Mouse (Mus musculus) gastrocnemius, postnatal 14 days (tissue): ENCODE measurements around the gene Alpi. TPM values are rescaled to one million over a fixed set of nuclear protein-coding genes. Genes with fewer than 3 reads are reported as not detected.

ENCODE experiments used
- DNase-seq: peaks from one replicate; pipeline ENCODE4 v3.0.0; 2021; ENCODE audit warnings: mixed read lengths
- intact Hi-C: fragments of 180-260 bp; cut with DNase I; formaldehyde crosslinking; loops from one replicate; pipeline ENCODE4 v1.15.1; 2025; ENCODE audit warnings: low total_unique reads
- long read RNA-seq, 2 experiments: library from polyadenylated mRNA; stranded (forward); transcript quantifications; one replicate each; pipeline ENCODE4 v2.0.0; 2021
- total RNA-seq, 2 experiments: library from RNA; stranded (reverse); gene quantifications; 2 replicates each; pipeline ENCODE4 v1.2.3; 2021

Alpi gene
- not detected for total RNA-seq
- long read RNA-seq, experiment 1: 0 reads
- long read RNA-seq, experiment 2: 0 reads

GRCm38 (mm10) chr1:87101411-87101810 lies at the start of gene Alpi:
TSS of gene Alpi (minus strand) at chr1:87101606.
- no peak for DNase-seq
- intact Hi-C loops: loop anchor here (2.0 kb wide), 1 partner anchor 83 kb away; no protein-coding TSS in a partner anchor

- intact Hi-C loops: no loop called here
- DNase-seq: no peak
Observed at GRCm38 (mm10) chr1:87149422-87149821, 48.0 kb upstream of the Alpi start.

DNA sequence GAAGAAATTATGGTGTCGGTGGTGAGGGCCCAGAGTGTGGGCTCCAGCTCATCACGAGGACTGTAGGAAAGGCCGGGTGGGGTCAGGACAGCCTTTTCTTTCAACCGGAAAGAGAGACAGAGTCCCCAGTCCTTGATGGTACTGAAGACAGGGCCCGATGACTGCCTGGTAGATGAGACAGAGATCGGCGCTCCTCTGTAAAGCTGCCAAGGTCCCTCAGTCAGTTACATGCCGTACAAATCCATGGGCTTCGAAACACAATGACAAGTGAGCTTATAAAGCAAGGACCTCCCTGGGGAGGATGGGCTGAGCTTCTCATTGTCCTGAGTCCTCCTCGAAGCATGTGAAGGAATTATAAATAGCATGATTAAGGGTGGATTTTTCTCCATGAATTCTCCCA lies 41.7 kb upstream of the Alpi start:
- intact Hi-C loops: no loop called here
- DNase-seq: no peak

- intact Hi-C loops: no loop called here
- peak; percentile 61 for DNase-seq
Observed at GRCm38 (mm10) chr1:87142456-87142855, 41.0 kb upstream of the Alpi start.

- no peak for DNase-seq
- intact Hi-C loops: no loop called here
Observed at GRCm38 (mm10) chr1:87141550-87141949, 40.1 kb upstream of the Alpi start.

DNA sequence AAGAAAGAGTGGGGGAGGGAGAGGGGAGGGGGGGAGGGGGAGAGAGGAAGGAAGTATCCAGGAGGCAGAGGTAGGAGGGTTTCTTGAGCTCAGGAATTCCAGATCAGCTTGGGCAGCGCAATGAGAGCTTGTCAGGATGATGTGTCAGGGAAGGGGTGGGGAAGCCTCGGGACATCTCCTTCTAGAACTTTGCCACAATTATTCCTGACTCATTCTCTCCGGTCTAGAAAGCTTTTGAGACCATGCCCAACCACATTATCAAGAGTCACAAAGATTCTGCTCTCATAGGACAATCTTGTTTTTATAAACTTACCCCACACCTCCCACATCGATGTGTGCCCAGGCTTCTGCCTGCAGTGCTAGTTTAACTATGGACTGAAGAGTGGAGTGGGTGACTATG lies 30.4 kb upstream of the Alpi start:
- intact Hi-C loops: no loop called here
- no peak for DNase-seq

DNA sequence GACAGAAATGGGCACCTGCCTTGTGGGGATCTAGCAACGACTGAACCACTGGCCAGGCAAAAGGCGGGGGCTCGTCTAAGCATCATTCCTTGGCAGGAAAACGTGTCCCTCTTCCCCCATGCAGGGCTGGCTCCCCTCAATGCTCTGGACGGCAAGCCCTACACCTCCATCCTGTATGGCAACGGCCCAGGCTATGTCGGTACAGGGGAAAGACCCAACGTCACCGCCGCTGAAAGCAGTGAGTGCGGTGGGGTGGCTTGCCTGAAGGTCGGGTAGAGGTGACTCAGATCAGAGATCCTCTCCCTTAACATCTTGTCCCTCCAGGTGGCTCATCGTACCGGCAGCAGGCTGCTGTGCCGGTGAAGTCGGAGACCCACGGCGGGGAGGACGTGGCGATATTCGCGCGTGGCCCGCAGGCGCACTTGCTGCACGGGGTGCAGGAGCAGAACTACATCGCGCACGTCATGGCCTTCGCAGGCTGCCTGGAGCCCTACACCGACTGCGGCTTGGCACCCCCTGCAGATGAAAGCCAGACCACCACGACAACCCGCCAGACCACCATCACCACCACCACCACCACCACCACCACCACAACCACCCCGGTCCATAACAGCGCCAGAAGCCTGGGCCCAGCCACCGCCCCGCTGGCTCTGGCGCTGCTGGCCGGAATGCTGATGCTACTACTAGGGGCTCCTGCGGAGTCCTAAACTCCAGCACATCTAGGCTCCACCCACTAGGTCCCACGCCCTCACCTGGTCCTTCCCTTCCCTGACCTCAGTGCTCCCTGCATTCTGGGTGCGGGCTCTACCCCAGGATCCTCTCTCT lies 26.0 kb upstream of the Alpi start:
- intact Hi-C loops: no loop called here
- DNase-seq: no peak

GRCm38 (mm10) chr1:87124673-87125072 lies 23.3 kb upstream of the Alpi start, which contains the start of gene Akp3:
TSS of gene Akp3 (plus strand) at chr1:87124973.
- intact Hi-C loops: no loop called here
- no peak for DNase-seq

GRCm38 (mm10) chr1:87114784-87115183 lies 13.4 kb upstream of the Alpi start:
- intact Hi-C loops: no loop called here

DNA sequence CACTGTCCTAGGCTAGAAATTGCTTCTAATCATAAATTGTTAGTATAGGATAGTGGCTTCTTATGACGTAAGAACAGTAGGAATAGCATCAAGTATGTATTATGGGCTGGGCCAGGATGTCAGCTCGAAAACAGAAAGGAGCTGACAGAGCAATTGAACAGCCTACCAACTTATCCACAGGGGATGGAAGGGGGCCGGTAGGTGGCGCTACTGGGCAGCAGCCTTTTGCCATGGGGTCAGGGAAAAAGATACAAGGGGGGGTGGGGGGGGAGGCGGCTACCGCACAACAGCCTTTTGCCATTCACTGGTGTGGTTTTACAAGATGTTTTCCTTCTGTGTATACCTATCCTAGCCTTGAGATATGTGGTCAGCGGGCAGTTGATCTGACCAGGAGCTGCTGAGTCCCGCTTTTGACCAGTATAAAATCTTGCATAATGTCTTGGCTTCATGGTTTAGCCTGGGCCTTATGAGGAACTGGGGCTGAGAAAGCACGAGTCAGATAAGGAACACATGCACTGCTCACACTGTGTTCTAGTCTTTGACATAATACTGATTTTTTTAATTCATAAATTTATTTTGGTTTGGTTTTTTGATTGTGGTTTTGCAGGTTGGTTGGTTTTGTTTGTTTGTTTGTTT lies 10.4 kb upstream of the Alpi start:
- intact Hi-C loops: no loop called here
- peak; percentile 52 for DNase-seq

More at GRCm38 (mm10) chr1:87114784-87115183, 13.4 kb upstream of the Alpi start:
- no peak for DNase-seq

DNA sequence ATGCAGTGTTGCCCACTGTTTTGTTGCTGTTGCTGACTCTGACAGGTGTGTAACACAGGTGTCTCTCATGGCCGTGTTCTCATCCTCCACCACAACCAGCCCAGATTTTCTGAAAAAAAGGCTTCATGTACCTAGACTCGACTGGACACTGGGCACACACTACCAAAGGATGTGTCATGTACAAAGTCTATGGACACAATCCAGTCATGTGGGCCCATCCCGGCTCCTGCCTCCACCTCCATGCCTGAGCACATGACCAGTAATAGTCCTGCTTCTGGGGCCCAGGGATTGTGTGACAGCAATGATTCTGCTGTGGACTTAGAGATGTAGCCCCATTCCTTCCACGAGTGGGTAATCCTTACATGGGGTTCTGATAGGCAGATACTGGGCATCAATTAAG lies 7.2 kb upstream of the Alpi start:
- intact Hi-C loops: no loop called here
- DNase-seq: no peak

- intact Hi-C loops: no loop called here
Observed at GRCm38 (mm10) chr1:87106536-87106935, 5.1 kb upstream of the Alpi start.

DNA sequence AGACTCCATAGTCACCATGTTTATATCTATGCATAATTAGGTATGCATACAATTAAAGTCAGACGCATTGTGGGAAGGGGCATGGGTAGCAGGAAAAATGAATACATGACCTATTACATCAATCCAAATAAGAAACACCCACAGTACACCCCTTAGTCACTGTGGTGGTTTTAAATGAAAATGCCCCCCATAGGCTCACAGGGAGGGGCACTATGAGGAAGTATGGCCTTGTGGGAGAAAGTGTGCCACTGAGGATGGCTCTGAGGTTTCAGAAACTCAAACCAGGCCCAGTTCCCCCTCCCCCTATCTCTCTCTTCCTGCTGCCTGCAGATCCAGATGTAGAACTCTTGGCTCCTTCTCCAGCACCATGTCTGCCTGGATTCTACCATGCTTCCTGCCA lies 2.5 kb upstream of the Alpi start:
- DNase-seq: no peak
- intact Hi-C loops: no loop called here

More at GRCm38 (mm10) chr1:87106536-87106935, 5.1 kb upstream of the Alpi start:
- DNase-seq: no peak

DNA sequence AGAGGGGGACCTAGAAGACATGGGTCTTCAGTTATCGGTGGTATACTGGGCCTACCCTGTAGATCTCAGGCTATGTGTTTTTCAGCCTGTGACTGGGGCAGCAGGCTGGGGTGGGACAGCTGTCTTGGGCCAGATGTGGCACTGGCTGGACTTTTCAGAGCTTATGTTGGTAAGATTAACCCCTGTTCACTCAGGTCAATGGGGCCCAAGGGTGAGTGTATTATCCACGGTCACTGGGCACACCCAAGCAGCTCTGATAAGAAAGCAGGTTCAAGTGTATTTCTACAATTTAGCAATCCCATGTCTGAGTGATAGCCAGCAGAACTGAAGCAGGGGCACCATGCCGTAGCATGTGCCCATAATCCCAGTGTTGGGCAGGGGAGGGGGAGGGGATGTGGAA lies 708 bp upstream of the Alpi start:
- intact Hi-C loops: no loop called here
- no peak for DNase-seq

GRCm38 (mm10) chr1:87098358-87098975 lies 2.9 kb downstream of the Alpi start:
- intact Hi-C loops: no loop called here
- peak; percentile 72 for DNase-seq

- DNase-seq: no peak
- intact Hi-C loops: no loop called here
Observed at GRCm38 (mm10) chr1:87095642-87096041, 5.8 kb downstream of the Alpi start.

GRCm38 (mm10) chr1:87089828-87090227 lies 11.6 kb downstream of the Alpi start, which contains the start of gene Alppl2:
TSS of gene Alppl2 (minus strand) at chr1:87089928.
- intact Hi-C loops: no loop called here
- no peak for DNase-seq

DNA sequence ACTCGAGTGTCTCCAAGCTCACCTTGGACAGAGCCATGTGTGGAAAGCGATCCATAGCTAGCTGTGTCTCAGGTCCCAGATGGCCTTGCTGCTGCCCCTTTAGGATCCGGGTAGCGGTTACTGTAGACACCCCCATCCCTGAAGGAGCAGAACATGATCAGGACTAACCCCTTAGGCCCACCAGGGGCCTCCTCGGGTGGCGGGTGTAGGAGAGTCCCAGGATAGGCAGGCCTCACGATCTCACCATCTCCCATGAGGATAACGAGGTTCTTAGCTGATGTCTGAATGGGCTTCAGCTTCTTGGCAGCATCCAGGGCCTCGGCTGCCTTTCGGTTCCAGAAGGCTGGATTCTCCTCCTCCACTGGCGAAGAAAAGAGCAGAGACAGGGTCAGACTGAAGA lies 12.2 kb downstream of the Alpi start:
- DNase-seq: no peak
- intact Hi-C loops: no loop called here

DNA sequence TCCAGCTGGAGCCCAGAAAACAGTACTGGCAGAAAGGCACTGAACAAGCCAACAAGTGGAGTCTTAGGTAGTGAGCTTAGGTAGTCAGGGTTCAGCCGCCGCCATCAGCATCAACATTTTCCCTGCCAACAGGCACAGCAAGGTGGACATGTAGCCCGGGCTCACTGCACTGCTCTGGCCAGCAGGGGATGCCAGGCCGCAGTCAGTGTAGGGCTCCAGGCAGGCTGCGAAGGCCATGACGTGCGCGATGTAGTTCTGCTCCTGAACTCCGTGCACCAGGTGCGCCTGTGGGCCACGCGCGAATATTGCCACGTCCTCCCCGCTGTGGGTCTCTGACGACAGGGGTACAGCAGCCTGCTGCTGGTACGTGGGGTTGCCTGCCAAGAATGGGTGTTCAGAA lies 14.4 kb downstream of the Alpi start:
- no peak for DNase-seq
- intact Hi-C loops: no loop called here

GRCm38 (mm10) chr1:87086196-87086595 lies 15.2 kb downstream of the Alpi start:
- intact Hi-C loops: no loop called here
- no peak for DNase-seq
